25 mouse cellular contexts compared by ENCODE assay signal in genomic region chr7:27130521-27131370, GRCm38 (mm10). TPM values are rescaled to one million over a fixed set of nuclear protein-coding genes. Genes with fewer than 3 reads are reported as not detected.
A peak's percentile ranks its signal among the peaks of the same experiment; 100 is the strongest.
DNase-seq lines count a peak whose midpoint lies in the region; ATAC-seq and TF ChIP-seq lines count a peak whose summit lies in the region.
"Had no signal": no experiment of that assay in that cellular context is flagged by ENCODE, and none has a peak within 500 bp of the region (broad histone marks: within the 10 kb centered on the region; RNA-seq: fewer than 3 reads in every experiment).

No protein-coding gene starts in this region.

- no peak overlapping the region for H3K9ac ChIP-seq in kidney, embryonic 15.5 days
- H3K9ac ChIP-seq: liver, embryonic 13.5 days; midbrain, embryonic 15.5 days had no signal

- H3K4me2 ChIP-seq in kidney, embryonic 15.5 days: no peak overlapping the region
- H3K4me2 ChIP-seq: liver, embryonic 13.5 days; midbrain, embryonic 15.5 days had no signal

- ATAC-seq in kidney, embryonic 15.5 days (replicated peaks; ENCODE audit: low FRiP score): no peak
- ATAC-seq in Patski: peak; percentile 1
- ATAC-seq: lung, postnatal 0 days; midbrain, embryonic 15.5 days had no signal

- peaks cover 9% of the 10 kb centered on the region for H3K4me1 ChIP-seq in kidney, embryonic 15.5 days
- H3K4me1 ChIP-seq: midbrain, embryonic 15.5 days had no signal

- no peaks in the 10 kb centered on the region for H3K9me3 ChIP-seq in kidney, embryonic 15.5 days (replicated peaks)
- H3K9me3 ChIP-seq: liver, embryonic 13.5 days; megakaryocyte, embryonic 14.5 days; midbrain, embryonic 15.5 days had no signal

- DNase-seq in adrenal gland, postnatal 36 days: peak; percentile 13 to 27
- no peak for DNase-seq in adrenal gland, postnatal 25 days
- DNase-seq in kidney, adult 18-20 months: peak; percentile 40
- no peak for DNase-seq in Patski (ENCODE audit: low read depth, low spot score)
- DNase-seq in kidney, postnatal 10 days: peak; percentile 25
- DNase-seq in Muller cell, postnatal 12 days (ENCODE audit: inconsistent ontology term): no peak
- DNase-seq in spleen, postnatal 14 days (ENCODE audit: low spot score in 2 of 2): no peak
- DNase-seq: adrenal gland, postnatal 10 days; cerebellum, adult 9-11 months; gastrocnemius, postnatal 25 days; left cerebral cortex, postnatal 4 days; liver, embryonic 13.5 days; thymus, adult 2 months had no signal

- H3K27ac ChIP-seq in kidney, embryonic 15.5 days: no peak overlapping the region
- H3K27ac ChIP-seq: liver, embryonic 13.5 days; midbrain, embryonic 15.5 days had no signal

- in situ Hi-C loops in Patski (cut with MboI; ENCODE audit: low pct_unique_long_range_greater_than_20kb): no loop called here

- no peaks in the 10 kb centered on the region for H3K27me3 ChIP-seq in kidney, embryonic 15.5 days
- H3K27me3 ChIP-seq in Patski: peaks cover 12% of the 10 kb centered on the region
- H3K27me3 ChIP-seq: liver, embryonic 13.5 days; midbrain, embryonic 15.5 days had no signal

- 87% methylated on average over 22 of the region's 22 CpGs for WGBS in kidney, embryonic 15.5 days

- no peak overlapping the region for H3K4me3 ChIP-seq in kidney, embryonic 15.5 days (replicated peaks)
- H3K4me3 ChIP-seq: liver, embryonic 13.5 days; megakaryocyte, embryonic 14.5 days; midbrain, embryonic 15.5 days had no signal

- TF ChIP-seq CTCF in Patski (IDR thresholded peaks at IDR 0.05): no peak

- CTCF ChIA-PET in Patski (lab: Charles Lee): interaction anchor here (0.6 kb wide), 1 partner anchor 101 kb away, joined by 3 read pairs; no protein-coding TSS in a partner anchor

- H3K36me3 ChIP-seq in kidney, embryonic 15.5 days: no peaks in the 10 kb centered on the region
- H3K36me3 ChIP-seq: liver, embryonic 13.5 days; midbrain, embryonic 15.5 days had no signal

- POLR2A ChIA-PET in Patski (lab: Charles Lee): no interaction called here

RNA-seq across cellular contexts. Expression of gene Cyp2f2, which starts 11.0 kb away (rescaled TPM):
- total RNA-seq in adrenal gland, postnatal 36 days (2021): 100 to 1,000 TPM in 1 of 2 experiments, 1 to 10 TPM in 1; 1.7 to 817 TPM
- 1,420 and 1,521 TPM in 2 replicates for total RNA-seq in adrenal gland, postnatal 25 days (2021)
- not detected in 2 replicates for polyA plus RNA-seq in kidney, embryonic 15.5 days (2015; fragmentation: Nextera tagmentation; extraction: Ambion mirVana)
- polyA plus RNA-seq in Patski (2021): not detected
- total RNA-seq: CH12.LX; hematopoietic stem cell, adult 5-6 weeks; left cerebral cortex, adult 18-20 months; left cerebral cortex, postnatal 4 days; neutrophil, adult 5-6 weeks had no signal
- polyA plus RNA-seq: forebrain, embryonic 11.5 days had no signal

RNA-seq across cellular contexts. Expression of gene Cyp2t4, which starts 22.8 kb away (rescaled TPM):
- not detected for total RNA-seq in adrenal gland, postnatal 36 days (2021)
- total RNA-seq in adrenal gland, postnatal 25 days (2021): not detected in 2 replicates
- polyA plus RNA-seq in kidney, embryonic 15.5 days (2015; fragmentation: Nextera tagmentation; extraction: Ambion mirVana): 0.10 TPM in 1 of 2 replicates, not detected in the other
- polyA plus RNA-seq in Patski (2021): 0.33 TPM
- total RNA-seq: adrenal gland, postnatal 10 days; CH12.LX; gastrocnemius, postnatal 25 days; hematopoietic stem cell, adult 5-6 weeks; layer of hippocampus, adult 8-10 months; left cerebral cortex, adult 18-20 months; left cerebral cortex, postnatal 4 days; neutrophil, adult 5-6 weeks had no signal
- polyA plus RNA-seq: lung, postnatal 0 days; midbrain, embryonic 15.5 days; small intestine, adult 2 months had no signal

RNA-seq across cellular contexts. Expression of gene Egln2, which starts 35.9 kb away (rescaled TPM):
- total RNA-seq in adrenal gland, postnatal 36 days (2021): 100 to 1,000 TPM in 1 of 2 experiments, 10 to 100 TPM in 1; 86.0 to 106 TPM
- total RNA-seq in adrenal gland, postnatal 25 days (2021): 108 and 120 TPM in 2 replicates
- polyA plus RNA-seq in kidney, embryonic 15.5 days (2015; fragmentation: Nextera tagmentation; extraction: Ambion mirVana): 65.4 and 74.9 TPM in 2 replicates
- 51.6 TPM for polyA plus RNA-seq in Patski (2021)

RNA-seq across cellular contexts. Expression of gene Rab4b, which starts 48.0 kb away (rescaled TPM):
- total RNA-seq in adrenal gland, postnatal 36 days (2021): 10 to 100 TPM; 50.9 to 59.0 TPM
- 65.7 and 78.2 TPM in 2 replicates for total RNA-seq in adrenal gland, postnatal 25 days (2021)
- 60.1 and 66.8 TPM in 2 replicates for polyA plus RNA-seq in kidney, embryonic 15.5 days (2015; fragmentation: Nextera tagmentation; extraction: Ambion mirVana)
- 56.9 TPM for polyA plus RNA-seq in Patski (2021)

RNA-seq across cellular contexts. Expression of gene Gm21983, which starts 50.1 kb away (rescaled TPM):
- not detected for total RNA-seq in adrenal gland, postnatal 36 days (2021)
- 0.62 TPM in 1 of 2 replicates, not detected in the other for total RNA-seq in adrenal gland, postnatal 25 days (2021)
- polyA plus RNA-seq in kidney, embryonic 15.5 days (2015; fragmentation: Nextera tagmentation; extraction: Ambion mirVana): 1.3 TPM in 1 of 2 replicates, not detected in the other
- polyA plus RNA-seq in Patski (2021): not detected
- total RNA-seq: adrenal gland, postnatal 10 days; gastrocnemius, postnatal 25 days; hematopoietic stem cell, adult 5-6 weeks; layer of hippocampus, adult 8-10 months; left cerebral cortex, adult 18-20 months; left cerebral cortex, postnatal 4 days; neutrophil, adult 5-6 weeks had no signal
- polyA plus RNA-seq: heart, embryonic 14.5 days; liver, embryonic 13.5 days; lung, postnatal 0 days; thymus, adult 2 months had no signal

Comparison
In these comparisons a context has a peak if more than half of its experiments do, and no peak if none do; other contexts are left out.
1. DNase-seq: peak in adrenal gland, postnatal 36 days (2 of 2), kidney, adult 18-20 months (single experiment) and kidney, postnatal 10 days (single experiment); none in adrenal gland, postnatal 25 days (single experiment), Patski (single experiment), Muller cell, postnatal 12 days (single experiment) and spleen, postnatal 14 days (0 of 2).